Mouse (Mus musculus): ENCODE results near the gene Dscam. TPM values are rescaled to one million over a fixed set of nuclear protein-coding genes. Genes with fewer than 3 reads are reported as not detected.

The Dscam gene
- polyA plus RNA-seq, 1 experiment from 2014 or later: 0.01 TPM

DNA sequence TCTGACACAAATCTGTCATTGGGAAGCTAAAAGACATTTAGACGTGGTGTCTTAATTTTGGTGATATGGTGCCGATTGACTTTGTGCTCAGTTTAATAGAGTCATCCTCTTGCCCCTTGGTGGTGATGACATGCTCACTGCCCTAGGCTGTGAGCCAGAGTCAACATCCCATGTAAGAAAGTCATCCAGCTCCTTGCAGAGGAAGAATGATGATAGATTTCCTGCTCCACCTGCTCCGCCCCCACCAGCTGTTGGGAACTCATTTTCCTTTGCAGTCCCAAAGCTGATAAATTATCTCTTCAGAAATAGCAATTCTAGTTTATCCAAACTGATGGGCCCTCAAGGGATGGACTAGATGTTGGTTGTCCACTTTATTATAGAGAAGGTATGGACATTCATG lies 613.9 kb downstream of the Dscam start:
- no peaks in the 10 kb centered on the region for H3K36me3 ChIP-seq (ENCODE audit: inconsistent target)
- no peak overlapping the region for H3K4me3 ChIP-seq (ENCODE audit: inconsistent target)
- H3K79me2 ChIP-seq (ENCODE audit: inconsistent target): no peaks in the 10 kb centered on the region
- H3K27ac ChIP-seq: no peak overlapping the region
- 96% methylated on average over 3 of the region's 3 CpGs for WGBS (ENCODE audit: missing documents)

- H3K36me3 ChIP-seq (ENCODE audit: inconsistent target): no peaks in the 10 kb centered on the region
- H3K4me3 ChIP-seq (ENCODE audit: inconsistent target): no peak overlapping the region
- WGBS (ENCODE audit: missing documents): 76% methylated on average over 4 of the region's 4 CpGs
- H3K79me2 ChIP-seq (ENCODE audit: inconsistent target): no peaks in the 10 kb centered on the region
- H3K27ac ChIP-seq: no peak overlapping the region
These were observed 615.1 kb downstream of the Dscam start for GRCm38 (mm10) chr16:96555412-96555811.

DNA sequence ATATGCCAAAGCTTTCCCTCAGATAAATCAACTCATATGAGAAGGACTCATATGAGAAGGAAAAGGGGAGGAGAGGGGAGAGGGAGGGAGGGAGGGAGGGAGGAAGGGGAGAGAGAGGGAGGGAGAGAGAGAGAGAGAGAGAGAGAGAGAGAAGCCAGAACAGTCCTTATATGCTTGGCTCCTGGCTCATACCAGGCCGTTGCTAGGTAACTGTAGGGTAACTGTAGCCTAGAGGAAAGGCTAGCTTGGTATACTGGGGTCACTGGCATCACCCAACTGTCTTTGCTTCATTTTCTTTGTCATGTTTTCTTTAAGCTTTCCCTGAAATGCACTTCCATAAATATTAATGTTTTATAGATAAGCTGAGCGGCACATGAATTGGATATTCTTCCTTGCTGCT lies 617.9 kb downstream of the Dscam start:
- Histone ChIP-seq H3K36me3 (ENCODE audit: inconsistent target) (no peaks in the 10 kb centered on the region), H3K27ac (no peak overlapping the region), H3K4me3 (ENCODE audit: inconsistent target) (no peak overlapping the region), H3K79me2 (ENCODE audit: inconsistent target) (no peaks in the 10 kb centered on the region)
- 97% methylated on average over 2 of the region's 2 CpGs for WGBS (ENCODE audit: missing documents)

DNA sequence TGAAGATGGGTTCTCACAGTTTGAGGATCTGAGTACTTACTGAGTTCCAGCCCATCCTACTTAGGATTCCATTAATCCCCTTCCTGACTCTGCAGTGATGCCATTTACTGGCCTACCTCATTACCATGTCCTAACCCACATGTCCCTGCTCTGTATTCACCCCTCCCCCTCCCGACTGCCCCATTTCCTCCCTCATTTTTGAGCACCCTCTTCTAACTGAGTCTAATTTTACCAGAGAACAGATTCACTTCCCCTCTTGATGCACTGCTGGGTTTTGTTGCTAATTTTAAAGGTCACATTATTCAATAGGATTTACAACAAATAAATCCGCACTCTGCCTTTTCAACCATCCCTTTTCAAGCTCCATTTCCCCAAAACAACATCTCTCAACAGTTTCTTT lies 629.5 kb downstream of the Dscam start:
- WGBS (ENCODE audit: missing documents): 11% methylated on average over 2 of the region's 2 CpGs
- Histone ChIP-seq H3K79me2 (ENCODE audit: inconsistent target) (no peaks in the 10 kb centered on the region), H3K4me3 (ENCODE audit: inconsistent target) (no peak overlapping the region), H3K27ac (no peak overlapping the region), H3K36me3 (ENCODE audit: inconsistent target) (no peaks in the 10 kb centered on the region)

Other genes starting within 250 kb of the Dscam start
- gene Bace2, start 186.0 kb upstream of the Dscam start, polyA plus RNA-seq (2018): not detected in 3 replicates

Data from macrophage (primary cell).